Mouse (Mus musculus) intestine, embryonic 15.5 days (tissue): ENCODE results near the gene Gje1. TPM values are rescaled to one million over a fixed set of nuclear protein-coding genes. Genes with fewer than 3 reads are reported as not detected.

Experiments used
- ATAC-seq: fragments of 200-750 bp; cut with Nextera tagmentation; 2 replicates; pipeline ENCODE4 v1.8.0; 2017; ENCODE audit warnings: moderate TSS enrichment, moderate library complexity
- H3K27ac ChIP-seq: fragments of 300-500 bp; sonication (generic); 2 replicates; pipeline ENCODE4 v1.5.1; 2015; ENCODE audit warnings: mild to moderate bottlenecking, inconsistent platforms
- H3K27me3 ChIP-seq: fragments of 300-500 bp; sonication (generic); replicated peaks from 2 replicates; pipeline ENCODE4 v1.6.1; 2015; ENCODE audit warnings: inconsistent platforms
- H3K36me3 ChIP-seq: fragments of 300-500 bp; sonication (generic); 2 replicates; pipeline ENCODE4 v1.6.1; 2015; ENCODE audit warnings: inconsistent platforms
- H3K4me1 ChIP-seq: fragments of 300-500 bp; sonication (generic); replicated peaks from 2 replicates; pipeline ENCODE4 v1.6.1; 2015; ENCODE audit warnings: inconsistent platforms
- H3K4me2 ChIP-seq: fragments of 300-500 bp; sonication (generic); replicated peaks from 2 replicates; pipeline ENCODE4 v1.6.1; 2015; ENCODE audit warnings: mild to moderate bottlenecking, inconsistent platforms
- H3K4me3 ChIP-seq: fragments of 300-500 bp; sonication (generic); replicated peaks from 2 replicates; pipeline ENCODE4 v1.5.1; 2015; ENCODE audit warnings: inconsistent platforms
- H3K9ac ChIP-seq: fragments of 300-500 bp; sonication (generic); 2 replicates; pipeline ENCODE4 v1.6.1; 2015; ENCODE audit warnings: inconsistent platforms
- H3K9me3 ChIP-seq: fragments of 300-500 bp; sonication (generic); 2 replicates; pipeline ENCODE4 v1.6.1; 2016; ENCODE audit warnings: inconsistent platforms
- WGBS: fragments of 180-500 bp; shearing (Covaris S2); methylation state at CpG from one replicate; pipeline ENCODE4 v1.1.7; 2015; 5-methylcytosine and 5-hydroxymethylcytosine counted together
- polyA plus RNA-seq: library from polyadenylated mRNA; unstranded; fragments of >200 nt; fragmentation: Nextera tagmentation; extraction: Ambion mirVana; gene quantifications from 2 replicates; pipeline ENCODE4 v1.2.1, GENCODE M21; 2015

The Gje1 gene
- polyA plus RNA-seq, 1 experiment from 2014 or later, result not detected

DNA sequence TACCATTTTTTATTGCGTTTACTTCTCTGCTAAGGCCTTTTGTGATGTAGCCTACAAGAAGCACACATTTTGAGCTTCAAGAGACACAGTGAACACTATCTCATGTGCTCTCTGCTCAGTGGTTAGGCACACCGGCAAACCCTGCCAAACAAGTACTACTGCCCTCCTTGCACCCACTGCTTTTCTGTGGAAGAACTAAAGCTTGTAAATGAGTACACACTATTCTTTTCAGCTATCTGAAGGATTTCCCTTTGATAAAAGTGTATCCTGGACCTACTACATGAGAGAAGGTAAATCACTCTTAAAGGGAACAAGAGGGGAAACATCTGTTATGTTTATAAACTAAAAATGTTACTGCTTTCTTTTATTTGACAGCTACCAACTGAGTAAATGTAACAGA is 51.9 kb downstream of the Gje1 start:
- Histone ChIP-seq H3K27ac (no peak overlapping the region), H3K9me3 (no peaks in the 10 kb centered on the region), H3K4me3 (no peak overlapping the region), H3K4me2 (no peak overlapping the region), H3K36me3 (peaks cover 13% of the 10 kb centered on the region; the same call in 1 of the 2 replicates), H3K9ac (no peak overlapping the region), H3K4me1 (no peaks in the 10 kb centered on the region), H3K27me3 (no peaks in the 10 kb centered on the region)
- WGBS, result 87% methylated on average over 2 of the region's 2 CpGs
- ATAC-seq, result no peak

Other genes starting within 250 kb of the Gje1 start
- 2.8 and 3.6 TPM in 2 replicates for gene Adgrg6, start 172.6 kb downstream of the Gje1 start, polyA plus RNA-seq
- gene Vta1, start 12.7 kb downstream of the Gje1 start, polyA plus RNA-seq, result 85.2 and 97.2 TPM in 2 replicates
- 0.24 and 0.26 TPM in 2 replicates for gene Nmbr, start 12.6 kb downstream of the Gje1 start, polyA plus RNA-seq